Mouse (Mus musculus) urinary bladder, adult 18-20 months (tissue): Measurements from ENCODE around the gene Map3k4.
"Not testable (repeated sequence)": the region's sequence is repeated elsewhere in the genome, so short reads cannot be mapped to it uniquely, and the experiment has no call there.

Source experiments
- DNase-seq, 2 experiments: peaks; one replicate each; pipeline ENCODE4 v3.0.0; 2022; ENCODE audit warnings: low spot score in 2 of 2, mixed read lengths in 2 of 2

The Map3k4 gene

DNA sequence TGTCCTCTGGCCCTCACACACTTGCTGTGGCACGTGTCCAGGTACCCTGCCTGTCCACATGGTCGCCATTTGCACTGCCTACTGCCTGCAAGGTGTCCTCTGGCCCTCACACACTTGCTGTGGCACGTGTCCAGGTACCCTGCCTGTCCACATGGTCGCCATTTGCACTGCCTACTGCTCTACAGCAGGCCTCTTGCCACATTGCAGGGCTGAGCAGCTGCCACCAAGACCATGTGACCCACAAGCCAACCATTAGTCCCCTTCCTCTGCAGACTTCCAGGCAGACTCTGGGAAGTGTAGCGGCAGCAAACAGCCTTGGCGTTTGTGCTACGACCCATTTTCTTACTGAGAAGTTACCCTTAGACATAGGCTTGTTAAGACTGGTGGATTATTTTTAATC, 94.0 kb downstream of the Map3k4 start:
- not testable (repeated sequence) for DNase-seq

DNA sequence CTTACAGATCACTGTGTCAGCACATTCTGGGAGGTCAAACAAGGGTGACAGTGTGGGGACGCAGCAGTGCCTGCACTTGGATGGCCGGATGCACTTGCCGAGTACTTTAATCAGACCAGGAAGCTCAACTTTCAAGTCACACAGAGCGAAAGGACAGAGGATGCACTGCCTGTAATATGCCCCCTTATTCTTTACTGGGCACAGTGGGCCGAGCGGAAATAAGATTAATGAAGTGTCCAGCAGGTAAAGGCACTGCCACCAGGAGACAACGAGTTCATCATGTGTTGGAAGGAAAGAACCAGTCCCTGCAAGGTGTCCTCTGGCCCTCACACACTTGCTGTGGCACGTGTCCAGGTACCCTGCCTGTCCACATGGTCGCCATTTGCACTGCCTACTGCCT, 94.5 kb downstream of the Map3k4 start:
- no peak for DNase-seq

DNA sequence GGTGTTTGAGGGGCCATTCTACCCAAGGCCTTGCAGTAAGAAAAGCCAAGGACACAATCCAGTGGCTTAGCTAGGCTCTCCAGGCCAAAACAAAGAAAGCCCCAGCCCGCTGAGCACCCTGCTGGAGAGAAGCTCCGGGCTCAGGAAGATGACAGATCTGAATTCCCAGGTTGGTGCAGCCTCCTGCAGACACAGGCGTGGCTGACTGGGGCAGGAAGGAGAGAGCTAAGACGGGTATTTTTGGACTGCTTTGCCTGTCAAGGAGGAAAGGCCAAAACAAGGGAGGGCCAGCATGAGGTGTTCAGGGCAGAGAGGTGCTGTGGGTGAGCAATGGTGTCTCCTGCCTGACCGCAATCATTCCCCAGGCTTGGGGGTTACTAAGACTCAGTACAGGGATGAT, 94.9 kb downstream of the Map3k4 start:
- DNase-seq: no peak

DNA sequence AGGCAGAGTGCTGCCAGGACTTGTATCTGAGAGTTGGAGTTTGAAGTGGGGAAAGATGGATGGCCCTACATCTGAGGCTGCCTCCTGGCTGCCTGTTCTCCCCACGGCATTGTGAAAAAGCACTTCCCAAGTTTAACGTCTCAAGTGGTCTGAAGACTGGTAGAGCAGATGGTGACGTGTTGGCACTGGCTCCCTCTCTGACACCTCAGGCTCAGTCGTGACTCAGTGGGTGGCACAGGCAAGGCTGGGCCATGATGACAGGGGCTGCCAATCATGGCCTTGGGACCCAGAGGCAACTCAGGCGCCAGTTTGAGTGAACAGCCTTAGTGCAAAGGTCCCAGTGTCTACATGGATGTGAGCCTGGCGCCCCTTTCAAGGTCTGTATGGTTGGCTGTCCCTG, 96.7 kb downstream of the Map3k4 start:
- DNase-seq: no peak

DNA sequence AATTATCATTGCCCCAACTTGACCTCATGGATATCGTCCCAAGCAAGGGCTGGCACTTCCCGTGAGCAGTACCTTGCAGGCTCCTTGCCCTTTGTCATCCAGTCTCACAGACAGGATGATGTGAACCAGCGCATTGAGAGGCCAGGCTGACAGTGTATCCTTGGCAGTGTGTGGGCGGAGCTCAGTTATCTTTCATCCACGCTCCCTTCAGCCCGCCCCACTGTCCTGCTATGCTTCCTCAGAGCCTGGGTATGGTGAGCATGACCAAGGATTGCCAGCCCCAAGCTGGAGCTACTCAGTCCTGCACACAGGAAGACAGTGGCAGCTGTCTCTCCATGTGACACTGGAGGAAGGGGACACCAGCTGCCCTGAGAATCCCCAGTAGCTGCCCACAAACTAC, 102.4 kb downstream of the Map3k4 start:
- DNase-seq: no peak

DNA sequence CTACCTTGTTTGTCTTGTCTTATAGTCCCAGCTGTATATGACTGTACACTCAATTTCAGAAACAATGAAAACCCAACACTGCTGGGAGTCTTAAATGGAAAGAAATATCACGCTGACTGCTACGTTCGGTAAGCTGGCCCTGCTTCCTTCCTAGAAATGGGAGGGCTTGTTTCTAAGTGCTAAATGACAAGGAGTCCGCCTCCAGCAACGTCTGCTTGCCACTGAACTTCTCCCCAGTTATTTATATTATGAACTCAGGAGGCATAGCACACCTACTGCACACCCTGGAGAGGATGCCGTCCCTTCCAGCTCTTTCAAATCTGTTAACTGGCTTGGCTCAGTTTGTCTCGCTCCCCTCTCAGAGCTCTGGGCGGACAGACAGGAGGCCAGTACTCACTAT, 105.2 kb downstream of the Map3k4 start:
- no peak for DNase-seq

DNA sequence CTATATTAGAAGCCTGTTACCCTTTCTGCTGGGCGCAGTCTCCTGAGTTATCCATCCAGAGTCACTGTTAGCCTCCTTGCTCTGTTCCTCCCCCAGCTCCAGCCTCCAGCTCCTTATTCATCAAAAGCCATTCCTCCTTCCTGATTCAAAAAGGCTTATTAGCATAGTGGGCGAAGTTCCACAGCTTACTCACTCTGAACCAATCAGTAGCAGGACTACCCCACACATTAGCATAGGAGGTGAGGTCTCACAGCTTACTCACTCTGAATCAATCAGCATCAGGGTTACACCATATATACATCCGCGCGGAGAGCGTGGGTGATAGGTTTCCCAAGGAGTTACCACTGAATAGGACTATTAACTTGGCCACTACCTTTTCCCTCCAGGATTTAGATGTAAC, 106.3 kb downstream of the Map3k4 start:
- no peak for DNase-seq

DNA sequence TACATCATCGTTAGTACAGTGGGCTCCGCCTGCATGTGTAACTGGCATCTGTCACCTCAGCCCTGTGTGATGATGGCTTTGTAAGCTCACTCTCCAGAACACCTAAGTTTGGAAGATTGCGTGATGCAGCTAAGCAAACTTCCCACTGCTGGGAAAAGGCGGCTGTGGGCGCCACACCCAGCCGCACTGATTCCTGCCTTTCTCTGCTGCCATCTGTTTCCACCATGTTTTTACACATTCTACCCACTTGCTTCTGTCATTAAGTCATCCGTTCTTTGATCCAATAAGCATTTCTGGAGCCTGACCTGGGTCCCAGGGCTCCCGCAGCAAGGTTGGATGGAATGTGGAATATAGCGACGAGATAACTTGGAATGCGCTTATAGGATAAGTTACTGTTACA, 106.7 kb downstream of the Map3k4 start:
- no peak for DNase-seq

DNA sequence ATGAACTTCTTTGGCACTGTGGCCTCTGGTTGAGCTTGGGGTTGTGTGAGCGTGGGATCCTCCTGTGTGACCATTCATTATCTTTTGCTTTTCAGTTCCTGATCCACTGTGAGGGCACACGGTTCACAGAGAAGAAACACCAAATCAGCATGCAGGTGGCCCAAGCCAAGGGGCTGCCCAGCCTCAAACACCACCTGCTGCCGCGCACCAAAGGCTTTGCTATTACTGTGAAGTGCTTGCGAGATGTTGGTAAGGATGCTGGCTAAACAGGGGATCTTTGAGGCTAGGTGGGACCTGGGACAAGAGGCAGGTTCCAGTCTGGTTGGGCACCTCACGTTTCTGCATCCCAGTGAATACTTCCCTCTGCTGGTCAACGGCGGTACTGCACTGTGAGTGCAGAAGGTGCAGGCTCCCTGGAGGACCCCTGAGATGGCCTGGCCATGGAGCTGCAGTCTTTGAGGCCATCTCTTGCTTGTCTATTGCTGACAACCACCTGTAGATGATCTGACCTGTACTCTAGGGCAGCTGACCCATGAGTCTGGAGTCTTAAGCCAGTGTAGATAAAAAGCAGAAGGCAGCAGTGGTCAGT, 108.0 kb downstream of the Map3k4 start:
- DNase-seq: peak; percentile 62 to 87

DNA sequence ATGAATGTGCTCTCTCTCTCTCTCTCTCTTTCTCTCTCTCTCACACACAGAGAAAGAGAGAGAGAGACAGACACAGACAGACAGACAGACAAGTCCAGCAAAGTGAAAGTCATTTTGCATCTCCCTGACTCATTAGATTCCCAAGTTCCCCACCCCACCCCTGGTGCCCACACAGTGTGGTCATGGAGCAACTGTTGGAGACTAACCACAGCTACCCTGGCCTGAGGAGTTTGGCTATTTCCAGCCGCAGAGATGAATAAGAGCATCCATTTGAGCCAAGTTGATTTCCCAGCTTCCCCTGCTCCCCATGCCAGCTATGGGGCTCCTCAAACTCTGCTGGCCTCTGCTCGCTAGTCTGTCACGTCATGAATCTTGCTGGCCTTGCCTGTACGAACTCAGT, 109.1 kb downstream of the Map3k4 start:
- no peak for DNase-seq

DNA sequence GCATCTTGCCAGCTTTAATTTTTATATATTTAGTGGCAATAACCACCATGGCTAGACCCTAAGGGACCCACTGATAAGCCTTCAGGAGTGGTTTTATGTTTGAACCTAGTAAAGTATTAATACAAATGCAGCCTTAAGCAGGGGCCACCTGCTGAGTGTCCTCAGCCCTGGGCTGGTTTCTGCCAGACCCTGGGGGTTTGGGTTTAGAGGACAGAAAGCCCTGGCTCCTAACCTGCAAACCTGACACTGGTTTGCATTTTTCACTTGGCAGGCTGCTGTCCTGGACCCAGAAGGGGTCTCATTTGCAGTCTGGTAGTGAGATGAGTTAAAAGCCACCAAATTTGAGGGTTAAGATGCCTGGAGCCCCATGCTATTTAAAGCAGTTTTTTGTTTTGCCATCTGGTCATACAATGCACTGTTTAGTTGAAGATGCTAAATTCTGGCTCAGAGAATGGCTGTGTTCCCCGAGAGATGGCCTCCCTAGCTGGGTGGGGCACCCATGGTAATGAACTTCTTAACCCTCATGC, 111.5 kb downstream of the Map3k4 start:
- DNase-seq: no peak

DNA sequence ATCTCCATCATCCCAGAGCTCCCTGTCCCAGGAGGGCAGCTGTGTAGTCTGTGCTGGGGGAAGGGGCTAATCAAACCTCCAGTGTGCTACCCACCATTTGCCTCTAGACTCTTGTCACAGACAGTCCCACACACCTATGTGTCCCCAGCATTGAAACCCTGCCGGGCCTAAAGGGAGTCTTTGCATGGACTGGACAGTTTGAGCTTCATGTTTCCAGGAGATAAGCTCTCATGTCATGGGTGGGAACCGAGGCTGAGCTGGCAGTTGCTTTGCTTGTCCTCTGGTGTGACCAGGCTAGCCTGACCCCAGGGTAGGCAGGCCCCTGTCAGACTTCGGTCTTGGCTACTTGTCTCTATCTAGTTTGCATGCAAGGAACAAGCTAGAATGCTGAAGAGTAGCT, 112.3 kb downstream of the Map3k4 start:
- no peak for DNase-seq

DNA sequence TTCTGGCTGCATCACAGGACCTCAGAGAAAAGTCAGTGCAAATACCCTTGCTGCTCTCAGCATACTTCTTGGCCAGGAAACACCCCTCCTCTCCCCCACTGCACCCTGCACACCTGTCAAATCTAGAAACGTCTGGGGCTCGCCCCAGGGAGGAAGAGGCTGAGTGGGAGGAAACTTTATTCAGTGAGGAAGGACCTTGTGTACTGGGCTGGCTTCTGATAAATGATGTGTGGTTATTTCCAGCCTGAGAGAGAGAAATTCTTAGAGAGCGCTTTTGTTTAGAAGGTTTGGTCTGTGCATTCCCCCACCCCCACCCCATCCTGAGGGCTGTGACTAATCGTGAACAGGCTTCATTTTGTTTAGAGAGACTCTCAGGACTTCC, 112.9 kb downstream of the Map3k4 start:
- DNase-seq: no peak

DNA sequence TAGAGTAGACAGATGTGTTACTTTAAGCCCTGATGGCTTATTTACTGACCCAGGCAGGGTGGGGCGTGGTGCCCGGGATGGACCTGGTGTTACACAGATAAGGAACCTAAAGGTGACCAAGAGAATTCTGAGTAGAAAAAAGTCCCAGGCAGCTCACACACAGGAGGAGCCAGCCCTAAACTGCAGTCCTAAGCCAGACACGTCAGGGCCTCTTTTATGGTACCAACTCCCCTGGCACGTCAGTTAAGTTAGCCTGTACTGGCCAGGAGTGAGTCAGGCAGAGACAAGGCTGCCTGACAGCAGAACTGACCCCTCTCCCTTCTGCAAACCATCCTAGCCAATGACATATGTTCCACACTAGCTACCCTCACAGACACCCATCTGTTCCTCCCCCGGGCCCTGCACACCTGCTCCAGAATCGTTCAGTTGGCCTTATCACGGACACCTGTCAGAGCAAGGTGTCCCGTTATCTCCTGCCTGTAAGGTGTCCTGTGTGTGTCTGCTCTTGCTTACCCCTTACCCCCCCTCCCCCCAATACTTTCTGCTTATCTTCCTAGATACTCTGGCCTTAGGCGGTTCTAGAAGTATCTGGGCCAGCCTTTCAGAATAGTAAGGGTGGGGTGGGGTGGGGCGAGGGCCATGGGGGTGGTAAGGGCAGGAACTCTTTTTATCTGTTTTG, 113.4 kb downstream of the Map3k4 start:
- DNase-seq: no peak

DNA sequence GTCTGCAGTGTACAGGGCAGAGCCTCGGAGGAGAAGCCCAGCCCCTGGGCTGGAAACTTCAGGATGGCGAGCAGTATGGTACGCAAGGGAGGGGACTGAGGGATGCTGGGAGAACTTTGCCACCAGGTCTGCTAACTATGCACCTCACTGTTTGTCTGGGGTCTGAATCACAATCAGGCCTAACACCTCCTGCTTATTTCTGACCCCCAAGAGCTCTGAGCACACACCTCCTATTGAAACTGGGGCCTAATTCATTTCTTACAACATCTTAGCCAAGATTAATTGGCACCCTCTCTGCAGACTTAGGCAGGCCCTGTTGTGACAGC, 113.9 kb downstream of the Map3k4 start:
- no peak for DNase-seq

DNA sequence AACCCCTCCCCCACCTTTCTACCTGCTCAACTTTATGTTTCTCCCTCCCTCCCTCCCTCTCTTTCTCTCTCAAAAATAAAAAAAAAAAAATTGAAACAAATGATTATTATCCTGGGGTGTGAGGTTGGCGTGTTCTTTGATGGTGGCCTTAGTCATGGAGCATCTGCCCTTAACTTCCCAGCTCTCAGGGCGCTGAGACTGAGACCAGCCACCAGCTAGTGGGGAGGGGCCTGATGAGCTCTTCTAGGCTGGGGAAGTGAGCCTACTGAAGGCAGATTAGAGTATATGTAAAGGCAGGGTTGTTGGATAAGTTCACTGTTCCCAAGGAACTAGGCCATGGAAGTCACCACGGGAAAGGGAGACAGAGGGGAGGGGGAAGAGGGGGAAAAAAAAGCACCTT, 114.3 kb downstream of the Map3k4 start:
- no peak for DNase-seq

DNA sequence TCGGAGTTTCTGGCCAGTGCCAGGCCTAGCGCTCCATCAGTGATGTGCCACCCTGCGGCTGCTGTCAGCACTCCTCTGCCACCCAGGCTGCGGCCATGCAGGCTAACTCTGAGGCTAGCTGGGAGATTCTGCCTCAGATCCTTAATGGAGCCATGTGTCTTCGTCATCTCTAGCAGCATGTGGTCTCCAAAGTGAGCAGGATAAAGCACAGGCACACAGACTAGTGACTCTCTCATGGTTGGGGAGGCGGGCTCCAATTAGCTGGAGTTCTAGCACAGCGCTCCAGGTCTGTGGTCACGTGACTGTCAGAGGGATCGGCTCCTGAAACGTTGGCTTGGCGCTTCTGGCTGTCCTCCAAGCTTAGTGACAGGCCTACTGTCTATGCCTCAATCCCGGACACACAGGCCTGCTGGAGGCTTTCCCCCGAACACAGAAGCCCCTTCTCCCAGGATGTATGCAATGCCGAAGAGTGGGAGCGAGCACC, 115.1 kb downstream of the Map3k4 start:
- no peak for DNase-seq

DNA sequence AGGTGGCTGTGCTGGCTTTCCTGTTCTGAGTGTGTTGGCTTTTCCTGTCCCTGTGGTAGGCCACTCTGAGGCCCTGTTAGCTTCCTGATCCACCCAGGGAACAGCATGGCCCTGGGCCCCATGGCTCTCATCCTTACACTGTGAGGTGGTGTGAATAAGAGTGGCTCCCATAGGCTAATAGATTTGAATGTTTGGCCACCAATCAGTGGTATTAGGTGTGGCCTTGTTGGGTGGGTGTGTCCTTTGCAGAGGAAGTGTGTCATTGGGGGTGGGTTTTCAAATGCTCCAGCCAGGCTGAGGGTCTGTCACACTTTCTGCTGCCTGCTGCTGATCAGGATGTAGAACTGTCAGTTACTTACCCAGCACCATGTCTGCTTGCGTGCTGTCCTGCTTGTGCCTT, 117.5 kb downstream of the Map3k4 start:
- DNase-seq: no peak

DNA sequence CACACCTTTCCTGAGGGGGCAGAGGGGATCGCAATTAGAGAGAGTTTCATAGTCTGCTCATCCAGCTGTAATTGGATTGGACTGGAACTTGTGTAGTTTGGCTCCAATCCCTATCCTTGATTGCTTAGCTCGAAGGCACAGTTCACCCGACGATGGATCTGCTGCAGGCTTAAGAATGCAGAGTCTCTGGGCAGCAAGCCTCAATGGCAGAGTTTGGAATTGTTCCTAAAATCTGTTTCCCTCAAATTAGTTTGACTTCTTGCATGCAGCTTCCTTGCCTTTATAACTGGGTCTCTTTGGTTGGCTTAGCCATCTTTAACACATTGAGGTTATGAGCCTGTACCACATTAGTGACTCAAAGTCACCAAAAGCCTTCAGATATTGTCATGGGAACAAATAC, 118.7 kb downstream of the Map3k4 start:
- DNase-seq: no peak

DNA sequence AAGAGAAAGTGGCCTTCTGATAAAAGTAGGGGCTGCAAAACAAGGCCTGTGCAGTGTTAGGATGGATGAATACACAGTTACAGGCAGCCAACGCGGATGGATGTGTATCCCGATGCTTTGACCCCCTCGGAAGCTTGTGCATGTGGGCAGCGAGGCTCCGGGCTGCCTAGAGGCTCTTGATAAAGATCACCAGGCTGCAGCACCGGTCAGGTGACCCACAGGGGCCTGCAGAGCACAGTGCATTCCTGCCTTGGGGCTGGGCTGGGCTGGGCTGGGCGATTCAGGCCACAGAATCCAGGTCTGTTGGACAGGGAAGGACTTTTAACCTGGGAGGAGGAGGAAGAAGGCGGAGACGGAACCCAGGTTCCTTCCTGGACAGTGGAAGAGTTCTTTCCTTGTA, 123.0 kb downstream of the Map3k4 start:
- DNase-seq: peak; percentile 16 to 39

DNA sequence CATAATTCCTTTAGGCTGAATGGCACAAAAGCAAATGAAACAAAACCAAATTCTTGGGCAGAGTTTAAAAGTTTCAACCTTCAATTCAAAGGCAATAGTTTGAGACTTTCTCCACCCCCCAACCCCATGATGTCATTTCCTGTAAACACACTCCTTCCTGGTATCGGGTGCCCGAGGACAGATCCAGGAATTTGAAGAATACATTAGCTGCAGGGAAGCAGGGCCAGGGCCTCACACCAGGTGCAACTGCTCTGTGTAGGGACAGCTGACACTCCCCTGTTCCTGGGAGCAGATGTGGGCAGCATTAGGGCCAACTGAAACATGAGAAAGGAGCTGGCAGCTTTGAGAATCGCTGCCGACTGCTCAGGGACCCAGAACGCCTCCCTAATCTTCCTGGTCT, 123.5 kb downstream of the Map3k4 start:
- no peak for DNase-seq

DNA sequence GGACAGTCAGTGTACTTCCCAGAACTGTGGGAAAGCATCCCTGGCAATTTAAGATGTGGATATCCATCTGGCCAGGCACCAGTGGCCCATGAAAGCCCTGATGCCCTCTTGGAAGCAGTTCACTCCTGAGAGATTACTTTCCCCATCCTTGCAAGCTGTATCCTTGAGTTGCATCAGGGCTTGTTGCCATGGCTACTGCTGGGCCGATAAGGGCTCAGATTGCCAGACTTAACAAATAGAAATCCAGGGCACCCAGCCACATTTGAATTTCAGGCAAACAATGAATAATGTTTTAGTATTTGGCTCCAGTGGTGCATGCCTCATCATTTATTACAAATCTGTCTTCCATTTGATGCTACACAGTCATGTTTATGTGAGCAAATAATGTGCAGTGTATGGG, 130.8 kb downstream of the Map3k4 start:
- peak in 1 of 2 experiments; percentile 18 for DNase-seq

DNA sequence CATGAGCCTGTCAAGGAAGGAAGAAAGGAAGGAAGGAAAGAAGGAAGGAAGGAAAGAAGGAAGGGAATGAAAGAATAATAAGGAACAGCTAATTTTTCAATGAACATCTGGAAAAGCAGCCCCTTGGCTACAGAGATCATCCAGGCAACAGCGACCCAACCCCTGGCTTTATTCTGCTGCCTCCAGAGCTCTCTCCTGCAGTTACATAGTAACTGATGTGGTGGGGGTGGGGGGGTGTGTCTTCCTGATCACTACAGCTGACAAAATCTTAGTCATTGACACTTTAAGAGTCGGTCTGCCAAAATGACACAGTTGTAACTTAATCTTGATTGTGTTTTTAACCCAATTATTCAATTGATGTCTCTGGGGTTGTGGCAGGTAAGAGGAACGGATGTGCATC, 132.3 kb downstream of the Map3k4 start:
- DNase-seq: no peak

DNA sequence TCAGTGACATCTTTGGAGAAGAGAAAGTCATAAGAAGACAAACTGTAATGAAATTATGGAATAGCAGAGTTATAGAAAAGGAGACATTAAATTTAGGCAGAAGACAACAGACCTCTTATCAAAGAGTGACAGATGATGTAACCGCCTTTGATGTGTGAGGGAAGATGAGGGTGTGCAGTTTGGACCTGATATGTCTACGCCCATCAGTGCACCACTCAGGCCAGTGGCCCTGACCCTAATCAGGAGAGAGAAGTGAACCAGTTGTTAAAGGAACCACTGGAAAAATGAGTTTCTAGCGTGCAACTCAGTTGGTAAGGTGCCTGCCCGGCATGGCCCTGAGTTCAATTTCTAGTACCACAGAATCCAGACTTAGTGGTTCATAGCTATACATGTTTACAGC, 132.7 kb downstream of the Map3k4 start:
- no peak for DNase-seq
